Mouse (Mus musculus) lung, postnatal 0 days (tissue): ENCODE measurements around the gene Ostf1. TPM values are rescaled to one million over a fixed set of nuclear protein-coding genes. Genes with fewer than 3 reads are reported as not detected.
A peak's percentile ranks its signal among the peaks of the same experiment; 100 is the strongest.

Experiments
- ATAC-seq: fragments of 200-750 bp; cut with Nextera tagmentation; 2 replicates; pipeline ENCODE4 v1.8.0; 2017; ENCODE audit warnings: moderate library complexity
- DNase-seq: peaks from one replicate; pipeline ENCODE4 v3.0.0-alpha.2; 2016; ENCODE audit warnings: low spot score
- H3K27ac ChIP-seq: fragments of 300-500 bp; sonication (generic); 2 replicates; pipeline ENCODE4 v1.5.1; 2014; ENCODE audit warnings: antibody characterized with exemption, mild to moderate bottlenecking, low read length, mixed read lengths
- H3K27me3 ChIP-seq: fragments of 300-500 bp; sonication (generic); replicated peaks from 2 replicates; pipeline ENCODE4 v1.6.1; 2014; ENCODE audit warnings: low read length, mixed read lengths; ENCODE audit not compliant: insufficient read depth
- H3K36me3 ChIP-seq: fragments of 300-500 bp; sonication (generic); 2 replicates; pipeline ENCODE4 v1.6.1; 2014; ENCODE audit warnings: low read length, mixed read lengths; ENCODE audit not compliant: insufficient read depth
- H3K4me1 ChIP-seq: fragments of 300-500 bp; sonication (generic); 2 replicates; pipeline ENCODE4 v1.6.1; 2014; ENCODE audit warnings: antibody characterized with exemption, low read depth, low read length, mixed read lengths; ENCODE audit not compliant: insufficient read depth
- H3K4me2 ChIP-seq: fragments of 300-500 bp; sonication (generic); replicated peaks from 2 replicates; pipeline ENCODE4 v1.6.1; 2014; ENCODE audit warnings: low read depth, mild to moderate bottlenecking, low read length, moderate library complexity, mixed read lengths
- H3K4me3 ChIP-seq: fragments of 300-500 bp; sonication (generic); 2 replicates; pipeline ENCODE4 v1.5.1; 2014; ENCODE audit warnings: low read depth, low read length
- H3K9ac ChIP-seq: fragments of 300-500 bp; sonication (generic); replicated peaks from 2 replicates; pipeline ENCODE4 v1.6.1; 2014; ENCODE audit warnings: low read depth, mild to moderate bottlenecking
- H3K9me3 ChIP-seq: fragments of 300-500 bp; sonication (generic); 2 replicates; pipeline ENCODE4 v1.6.1; 2016; ENCODE audit warnings: low read length, mixed read lengths
- CTCF ChIP-seq: IDR thresholded peaks from 2 replicates; pipeline ENCODE4 v1.5.1; 2016; ENCODE audit warnings: antibody characterized with exemption, mild to moderate bottlenecking
- EP300 ChIP-seq: IDR thresholded peaks from 2 replicates; pipeline ENCODE4 v1.6.1; 2016; ENCODE audit warnings: antibody characterized with exemption, mild to moderate bottlenecking, control low read depth
- WGBS: fragments of 180-500 bp; shearing (Covaris S2); extraction: QIAGEN DNeasy Blood & Tissue Kit; methylation state at CpG from one replicate; pipeline ENCODE4 v1.1.7; 2014; 5-methylcytosine and 5-hydroxymethylcytosine counted together
- polyA plus RNA-seq: library from polyadenylated mRNA; unstranded; fragments of >200 nt; fragmentation: Nextera tagmentation; extraction: Ambion mirVana; gene quantifications from 2 replicates; pipeline ENCODE4 v1.2.1, GENCODE M21; 2015

The Ostf1 gene
- polyA plus RNA-seq, 1 experiment from 2014 or later, result 248 TPM

DNA sequence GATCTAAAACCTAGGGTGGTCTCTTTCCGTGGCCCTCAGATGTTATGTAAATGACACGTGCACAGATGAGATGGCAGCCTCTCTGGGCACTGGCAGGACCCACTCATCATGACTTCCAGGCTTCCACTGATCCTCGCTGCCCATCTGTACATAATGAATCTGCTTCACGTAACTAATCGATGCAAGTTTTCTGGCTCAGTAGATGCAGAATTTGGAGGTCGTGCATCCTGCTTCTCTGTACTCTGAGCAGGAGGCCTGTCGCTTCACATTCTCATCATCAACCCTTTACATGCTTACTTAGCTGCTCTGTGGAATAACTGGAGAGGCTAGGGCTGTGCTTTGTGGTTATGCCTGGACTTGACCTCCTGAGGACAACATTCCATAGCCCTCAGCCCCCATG, 35.3 kb upstream of the Ostf1 start:
- Histone ChIP-seq H3K4me1 (peaks cover 2% of the 10 kb centered on the region; the same call in 1 of the 2 replicates), H3K9ac (no peak overlapping the region), H3K4me3 (no peak overlapping the region), H3K27me3 (no peaks in the 10 kb centered on the region), H3K27ac (no peak overlapping the region), H3K4me2 (no peak overlapping the region), H3K9me3 (no peaks in the 10 kb centered on the region), H3K36me3 (no peaks in the 10 kb centered on the region)
- 87% methylated on average over 7 of the region's 7 CpGs for WGBS
- TF ChIP-seq CTCF (no peak), EP300 (no peak)
- ATAC-seq (no peak), DNase-seq (no peak)

DNA sequence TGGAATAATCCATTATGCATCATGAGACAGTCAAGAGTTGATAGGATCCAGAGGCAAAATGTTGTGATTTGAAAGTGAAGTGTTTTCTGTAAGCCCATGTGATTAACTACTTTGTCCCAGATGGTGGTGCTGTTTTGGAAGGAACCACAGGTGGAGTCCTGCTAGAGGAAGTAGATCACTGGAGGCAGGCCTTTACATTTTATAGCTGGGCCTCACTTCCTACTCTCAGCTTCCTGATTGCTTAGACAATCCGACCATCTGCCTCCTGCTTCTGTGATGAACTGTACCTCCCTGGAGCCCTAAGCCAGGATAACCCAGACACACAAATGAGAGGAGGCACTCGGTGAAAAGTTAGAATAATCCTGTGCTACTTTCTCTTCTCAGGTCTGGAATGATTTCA, 32.3 kb upstream of the Ostf1 start:
- 65% methylated on average over 2 of the region's 2 CpGs for WGBS
- Histone ChIP-seq H3K9ac (no peak overlapping the region), H3K9me3 (no peaks in the 10 kb centered on the region), H3K4me3 (no peak overlapping the region), H3K36me3 (no peaks in the 10 kb centered on the region), H3K4me1 (no peaks in the 10 kb centered on the region), H3K27ac (no peak overlapping the region), H3K4me2 (no peak overlapping the region), H3K27me3 (no peaks in the 10 kb centered on the region)
- TF ChIP-seq CTCF (no peak; the same call in 1 of the 2 replicates), EP300 (no peak)
- DNase-seq, result no peak
- ATAC-seq, result no peak

DNA sequence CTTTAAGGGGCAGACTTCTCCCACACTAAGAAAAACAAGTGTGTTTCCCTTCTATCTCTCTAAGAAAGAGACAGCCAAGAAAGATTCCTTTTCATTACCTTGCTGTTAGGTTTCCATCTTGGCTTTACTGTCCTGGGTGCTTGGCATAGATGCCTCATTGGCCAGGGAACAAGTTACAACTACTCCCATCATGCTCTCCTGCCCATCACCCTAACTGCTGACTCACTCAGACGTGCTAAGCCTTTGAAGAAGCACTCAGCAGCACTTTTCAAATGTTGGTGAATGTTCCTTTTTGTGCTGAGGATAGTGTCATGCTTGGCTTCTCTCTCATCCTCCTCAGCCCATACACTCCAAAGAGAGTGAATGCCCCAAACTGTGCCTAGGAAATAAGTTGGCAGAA, 30.1 kb upstream of the Ostf1 start:
- DNase-seq, result no peak
- 21% methylated on average over 1 of the region's 1 CpGs for WGBS
- Histone ChIP-seq H3K36me3 (no peaks in the 10 kb centered on the region), H3K4me3 (no peak overlapping the region), H3K9ac (no peak overlapping the region), H3K27me3 (no peaks in the 10 kb centered on the region), H3K27ac (no peak overlapping the region), H3K4me2 (no peak overlapping the region), H3K4me1 (no peaks in the 10 kb centered on the region), H3K9me3 (no peaks in the 10 kb centered on the region)
- no peak for TF ChIP-seq CTCF
- TF ChIP-seq EP300, result no peak
- ATAC-seq, result no peak

DNA sequence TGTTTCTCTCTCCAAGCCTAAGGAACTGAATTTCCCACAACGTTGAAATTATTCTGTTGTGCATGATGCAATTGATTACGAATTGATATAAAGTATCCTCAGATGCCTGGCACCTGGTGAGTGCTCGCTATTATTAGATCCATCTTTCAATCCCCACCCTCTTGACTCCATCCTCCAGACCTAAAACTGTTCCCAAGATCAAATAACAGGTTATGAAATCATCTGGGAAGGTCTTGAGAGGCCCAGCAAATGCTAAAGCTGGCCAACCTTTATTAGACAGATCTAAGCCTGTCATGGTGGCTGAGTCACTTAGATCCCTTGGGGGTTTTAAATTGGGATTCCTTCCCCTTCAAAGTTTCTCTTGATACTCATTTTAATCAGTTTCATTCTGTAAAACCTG, 28.8 kb upstream of the Ostf1 start:
- Histone ChIP-seq H3K9ac (no peak overlapping the region), H3K4me1 (no peaks in the 10 kb centered on the region), H3K27ac (no peak overlapping the region), H3K4me3 (no peak overlapping the region), H3K9me3 (no peaks in the 10 kb centered on the region), H3K36me3 (no peaks in the 10 kb centered on the region), H3K27me3 (no peaks in the 10 kb centered on the region), H3K4me2 (no peak overlapping the region)
- no peak for TF ChIP-seq CTCF
- TF ChIP-seq EP300, result no peak
- ATAC-seq (no peak), DNase-seq (no peak)
- WGBS, result 73% methylated on average over 3 of the region's 3 CpGs

DNA sequence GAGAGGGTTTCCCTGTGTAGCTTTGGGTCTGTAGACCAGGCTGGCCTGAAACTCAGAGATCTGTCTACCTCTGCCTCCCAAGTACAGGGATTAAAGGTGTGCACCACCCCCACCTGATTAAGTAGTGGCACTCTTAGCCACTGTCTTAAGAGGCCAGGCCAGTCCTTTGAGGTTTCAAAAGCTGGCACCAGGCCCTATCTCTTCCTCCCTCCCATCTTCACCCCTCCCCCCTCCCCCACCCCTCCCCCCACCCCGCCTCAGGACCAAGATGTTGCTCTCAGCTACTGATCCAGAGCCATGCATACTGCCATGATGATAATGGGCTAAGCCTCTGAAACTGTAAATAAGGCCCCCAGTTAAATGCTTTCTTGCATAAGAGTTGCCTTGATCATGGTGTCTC, 27.7 kb upstream of the Ostf1 start:
- no peaks in the 10 kb centered on the region for H3K9me3 ChIP-seq
- WGBS, result 29% methylated on average over 1 of the region's 1 CpGs

DNA sequence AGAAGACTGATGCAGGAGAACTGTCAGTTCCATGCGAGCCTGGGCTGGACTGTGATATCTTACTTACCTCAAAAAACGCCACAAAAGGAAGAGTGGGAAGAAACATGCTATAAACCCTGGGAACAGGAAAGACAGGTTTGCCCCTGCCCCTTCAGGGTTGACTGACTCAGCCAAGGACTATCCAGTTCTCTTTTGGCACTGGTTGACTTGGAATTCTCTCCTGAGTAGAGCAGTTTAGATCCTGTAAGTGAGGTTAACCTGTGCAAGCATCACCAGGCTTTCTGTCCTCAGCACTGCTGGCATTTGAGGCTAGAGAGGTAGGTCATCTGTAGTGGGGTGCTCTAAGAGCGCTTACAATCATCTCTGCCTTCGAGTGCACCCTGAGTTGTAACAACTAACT, 26.9 kb upstream of the Ostf1 start:
- WGBS, result 68% methylated on average over 4 of the region's 4 CpGs
- peak; percentile 21; the same call in 1 of the 2 replicates for ATAC-seq

More for the DNA sequence above, 27.7 kb upstream of the Ostf1 start:
- DNase-seq (no peak), ATAC-seq (no peak)
- H3K4me3 ChIP-seq, result no peak overlapping the region
- H3K36me3 ChIP-seq, result no peaks in the 10 kb centered on the region
- no peaks in the 10 kb centered on the region for H3K27me3 ChIP-seq
- no peak overlapping the region for H3K27ac ChIP-seq
- no peaks in the 10 kb centered on the region for H3K4me1 ChIP-seq
- no peak overlapping the region for H3K9ac ChIP-seq
- no peak overlapping the region for H3K4me2 ChIP-seq
- no peak for TF ChIP-seq CTCF
- TF ChIP-seq EP300, result no peak

DNA sequence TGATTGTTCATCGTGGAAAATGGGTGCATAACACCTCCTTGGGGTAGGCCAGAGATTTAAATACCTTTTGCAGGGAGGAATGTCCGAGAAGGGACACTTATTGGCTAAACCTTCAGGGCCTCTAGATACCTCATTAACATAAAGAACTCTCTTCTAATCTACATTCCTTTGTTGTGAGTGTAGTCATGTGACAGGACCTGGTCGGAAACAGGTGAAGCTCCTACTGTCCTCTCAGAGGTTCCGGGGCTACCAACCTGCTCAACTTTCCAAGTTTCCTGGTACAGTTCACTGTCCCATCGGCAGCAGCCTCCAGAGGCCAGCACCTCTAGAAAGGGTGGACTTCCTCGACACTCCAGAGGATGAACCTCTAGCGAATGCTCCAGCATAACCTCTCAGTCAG, 24.4 kb upstream of the Ostf1 start:
- no peak overlapping the region for H3K27ac ChIP-seq
- ATAC-seq (no peak), DNase-seq (no peak)
- no peak overlapping the region for H3K9ac ChIP-seq
- 82% methylated on average over 7 of the region's 7 CpGs for WGBS
- no peaks in the 10 kb centered on the region for H3K36me3 ChIP-seq
- H3K4me2 ChIP-seq, result no peak overlapping the region
- no peaks in the 10 kb centered on the region for H3K9me3 ChIP-seq
- no peak overlapping the region for H3K4me3 ChIP-seq
- TF ChIP-seq CTCF (no peak), EP300 (no peak)
- no peaks in the 10 kb centered on the region for H3K27me3 ChIP-seq
- no peaks in the 10 kb centered on the region for H3K4me1 ChIP-seq

More for the DNA sequence above, 26.9 kb upstream of the Ostf1 start:
- no peak overlapping the region for H3K4me2 ChIP-seq
- no peak overlapping the region for H3K9ac ChIP-seq
- H3K27ac ChIP-seq, result no peak overlapping the region
- no peaks in the 10 kb centered on the region for H3K4me1 ChIP-seq
- no peak overlapping the region for H3K4me3 ChIP-seq
- no peaks in the 10 kb centered on the region for H3K36me3 ChIP-seq
- no peak for DNase-seq
- no peaks in the 10 kb centered on the region for H3K9me3 ChIP-seq
- no peaks in the 10 kb centered on the region for H3K27me3 ChIP-seq
- no peak for TF ChIP-seq CTCF
- TF ChIP-seq EP300, result no peak
